Mouse (Mus musculus): ENCODE results near the gene Elk3. TPM values are rescaled to one million over a fixed set of nuclear protein-coding genes. Genes with fewer than 3 reads are reported as not detected.
A peak's percentile ranks its signal among the peaks of the same experiment; 100 is the strongest.

Elk3 gene
- polyA plus RNA-seq, 1 experiment from 2014 or later = 51.7 TPM

DNA sequence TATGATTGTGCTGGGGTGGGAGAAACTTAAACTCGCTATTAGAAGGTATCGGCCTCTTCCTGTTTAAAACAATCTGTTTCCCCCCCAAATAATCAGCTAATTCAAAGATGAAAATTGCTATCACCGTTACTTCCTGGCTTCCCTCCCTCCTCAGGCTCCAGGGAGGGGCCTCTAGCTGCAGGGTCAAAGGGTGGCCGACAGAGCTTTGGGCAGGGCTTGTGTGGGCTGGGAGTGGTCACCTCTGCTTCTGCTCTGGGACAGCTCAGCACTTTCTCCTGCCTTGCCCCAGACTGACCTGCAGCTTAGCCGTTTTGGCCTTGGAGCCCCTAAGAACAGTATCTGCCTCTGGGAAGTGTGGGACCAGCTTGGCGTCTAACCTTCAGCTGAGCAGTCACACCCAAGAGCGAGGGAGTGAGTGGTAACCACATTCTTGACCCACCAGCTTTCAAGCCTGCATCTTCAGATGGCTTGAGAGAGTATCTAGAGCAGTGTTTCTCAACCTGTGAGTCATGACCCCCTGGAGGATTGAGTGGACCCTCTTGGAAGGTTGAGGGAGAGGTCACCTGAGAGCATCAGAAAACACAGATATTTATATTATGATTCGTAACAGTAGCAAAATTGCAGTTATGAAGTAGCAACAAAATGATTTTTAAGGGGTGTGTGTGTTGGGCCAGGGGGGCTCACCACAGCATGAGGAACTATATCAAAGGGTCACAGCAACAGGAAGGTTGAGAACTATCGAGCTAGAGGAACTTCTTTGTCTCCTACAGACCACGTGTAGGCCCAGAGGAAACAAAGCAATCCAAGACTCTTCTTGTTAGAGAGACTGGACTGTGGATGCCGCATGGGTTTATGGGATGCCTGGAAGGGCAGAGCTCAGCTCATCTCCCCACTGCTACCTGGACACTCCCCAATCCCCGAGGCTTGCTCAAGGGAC, 15.1 kb upstream of the Elk3 start:
- no peaks in the 10 kb centered on the region for H3K9me3 ChIP-seq (ENCODE audit: control insufficient read depth, low read length)
- WGBS = 67% methylated on average over 12 of the region's 12 CpGs
- H3K4me2 ChIP-seq (ENCODE audit: low read depth, severe bottlenecking) = no peak overlapping the region
- H3K4me1 ChIP-seq (ENCODE audit: control insufficient read depth, insufficient read depth, low read length) = peaks cover 8% of the 10 kb centered on the region
- no peaks in the 10 kb centered on the region for H3K36me3 ChIP-seq (ENCODE audit: control insufficient read depth, insufficient read depth, low read length)
- H3K27me3 ChIP-seq (ENCODE audit: control insufficient read depth, insufficient read depth, low read length) = no peaks in the 10 kb centered on the region
- no peak overlapping the region for H3K4me3 ChIP-seq (ENCODE audit: low read depth, low read length)
- DNase-seq (ENCODE audit: low spot score) (no peak), ATAC-seq (ENCODE audit: insufficient number of reproducible peaks, low FRiP score, low TSS enrichment, low read depth) (no peak)
- H3K27ac ChIP-seq (replicated peaks; ENCODE audit: low read depth, low read length) = no peak overlapping the region
- H3K9ac ChIP-seq (ENCODE audit: low read length) = no peak overlapping the region

GRCm38 (mm10) chr10:93325369-93325768, 14.4 kb upstream of the Elk3 start:
- ATAC-seq (ENCODE audit: insufficient number of reproducible peaks, low FRiP score, low TSS enrichment, low read depth) = no peak
- no peak overlapping the region for H3K9ac ChIP-seq (ENCODE audit: low read length)
- H3K4me2 ChIP-seq (ENCODE audit: low read depth, severe bottlenecking) = no peak overlapping the region
- H3K36me3 ChIP-seq (ENCODE audit: control insufficient read depth, insufficient read depth, low read length) = no peaks in the 10 kb centered on the region
- peaks cover 8% of the 10 kb centered on the region for H3K4me1 ChIP-seq (ENCODE audit: control insufficient read depth, insufficient read depth, low read length)
- no peak overlapping the region for H3K4me3 ChIP-seq (ENCODE audit: low read depth, low read length)
- 71% methylated on average over 3 of the region's 3 CpGs for WGBS
- H3K9me3 ChIP-seq (ENCODE audit: control insufficient read depth, low read length) = no peaks in the 10 kb centered on the region
- no peaks in the 10 kb centered on the region for H3K27me3 ChIP-seq (ENCODE audit: control insufficient read depth, insufficient read depth, low read length)
- H3K27ac ChIP-seq (replicated peaks; ENCODE audit: low read depth, low read length) = no peak overlapping the region
- no peak for DNase-seq (ENCODE audit: low spot score)

DNA sequence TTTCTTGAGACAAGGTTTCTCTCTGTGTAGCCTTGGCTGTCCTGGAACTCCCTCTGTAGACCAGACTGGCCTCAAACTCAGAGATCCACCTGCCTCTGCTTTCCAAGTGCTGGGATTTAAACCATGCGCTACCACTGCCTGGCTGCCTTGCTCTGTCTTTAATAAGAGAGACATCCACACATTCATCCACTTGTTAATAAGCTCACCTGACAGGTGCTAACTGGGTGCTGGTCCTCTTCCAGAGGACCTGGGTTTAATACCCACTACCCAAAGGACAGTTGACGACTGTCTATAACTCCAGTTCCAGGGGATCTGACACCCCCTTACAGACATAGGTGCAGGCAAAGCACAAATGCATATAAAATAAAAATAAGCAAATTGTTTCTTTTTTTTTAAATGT, 13.5 kb upstream of the Elk3 start:
- no peak overlapping the region for H3K9ac ChIP-seq (ENCODE audit: low read length)
- no peak for DNase-seq (ENCODE audit: low spot score)
- H3K36me3 ChIP-seq (ENCODE audit: control insufficient read depth, insufficient read depth, low read length) = no peaks in the 10 kb centered on the region
- ATAC-seq (ENCODE audit: insufficient number of reproducible peaks, low FRiP score, low TSS enrichment, low read depth) = no peak
- H3K4me2 ChIP-seq (ENCODE audit: low read depth, severe bottlenecking) = no peak overlapping the region
- H3K4me3 ChIP-seq (ENCODE audit: low read depth, low read length) = no peak overlapping the region
- no peaks in the 10 kb centered on the region for H3K9me3 ChIP-seq (ENCODE audit: control insufficient read depth, low read length)
- WGBS = 89% methylated on average over 2 of the region's 2 CpGs
- peaks cover 8% of the 10 kb centered on the region for H3K4me1 ChIP-seq (ENCODE audit: control insufficient read depth, insufficient read depth, low read length)
- no peak overlapping the region for H3K27ac ChIP-seq (replicated peaks; ENCODE audit: low read depth, low read length)
- no peaks in the 10 kb centered on the region for H3K27me3 ChIP-seq (ENCODE audit: control insufficient read depth, insufficient read depth, low read length)

DNA sequence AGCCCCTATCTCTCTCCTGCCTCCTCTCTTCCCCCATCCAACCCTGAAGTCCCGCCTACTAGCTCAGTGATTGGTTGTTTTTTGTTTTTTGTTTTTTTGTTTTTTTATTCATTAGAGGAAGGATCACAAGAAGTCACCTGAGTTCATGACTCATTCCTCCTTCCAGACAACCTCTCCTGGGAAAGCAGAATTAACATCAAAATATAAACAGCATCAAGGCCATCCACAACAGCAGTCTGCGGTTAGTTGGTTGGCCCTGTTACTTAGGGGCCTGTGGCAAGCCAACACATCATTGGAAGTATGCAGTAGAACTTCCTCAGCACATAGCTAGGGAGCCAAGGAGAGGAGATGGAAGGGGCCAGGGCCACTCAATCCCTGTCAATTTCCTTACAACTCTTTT, 12.7 kb upstream of the Elk3 start:
- WGBS = 95% methylated on average over 2 of the region's 2 CpGs

GRCm38 (mm10) chr10:93321763-93322162, 10.8 kb upstream of the Elk3 start:
- ATAC-seq (ENCODE audit: insufficient number of reproducible peaks, low FRiP score, low TSS enrichment, low read depth) = no peak

More for the DNA sequence above, 12.7 kb upstream of the Elk3 start:
- no peak for ATAC-seq (ENCODE audit: insufficient number of reproducible peaks, low FRiP score, low TSS enrichment, low read depth)
- Histone ChIP-seq H3K4me2 (ENCODE audit: low read depth, severe bottlenecking) (no peak overlapping the region), H3K27ac (replicated peaks; ENCODE audit: low read depth, low read length) (no peak overlapping the region), H3K9me3 (ENCODE audit: control insufficient read depth, low read length) (no peaks in the 10 kb centered on the region), H3K4me3 (ENCODE audit: low read depth, low read length) (no peak overlapping the region), H3K27me3 (ENCODE audit: control insufficient read depth, insufficient read depth, low read length) (no peaks in the 10 kb centered on the region), H3K36me3 (ENCODE audit: control insufficient read depth, insufficient read depth, low read length) (no peaks in the 10 kb centered on the region), H3K9ac (ENCODE audit: low read length) (no peak overlapping the region), H3K4me1 (ENCODE audit: control insufficient read depth, insufficient read depth, low read length) (peaks cover 8% of the 10 kb centered on the region)
- no peak for DNase-seq (ENCODE audit: low spot score)

GRCm38 (mm10) chr10:93320148-93320547, 9.2 kb upstream of the Elk3 start:
- peaks cover 5% of the 10 kb centered on the region for H3K4me1 ChIP-seq (ENCODE audit: control insufficient read depth, insufficient read depth, low read length)
- no peak for ATAC-seq (ENCODE audit: insufficient number of reproducible peaks, low FRiP score, low TSS enrichment, low read depth)
- no peak for DNase-seq (ENCODE audit: low spot score)
- 76% methylated on average over 4 of the region's 4 CpGs for WGBS
- H3K9ac ChIP-seq (ENCODE audit: low read length) = no peak overlapping the region
- no peaks in the 10 kb centered on the region for H3K27me3 ChIP-seq (ENCODE audit: control insufficient read depth, insufficient read depth, low read length)
- no peaks in the 10 kb centered on the region for H3K36me3 ChIP-seq (ENCODE audit: control insufficient read depth, insufficient read depth, low read length)
- no peak overlapping the region for H3K4me2 ChIP-seq (ENCODE audit: low read depth, severe bottlenecking)
- H3K9me3 ChIP-seq (ENCODE audit: control insufficient read depth, low read length) = no peaks in the 10 kb centered on the region
- H3K4me3 ChIP-seq (ENCODE audit: low read depth, low read length) = no peak overlapping the region
- no peak overlapping the region for H3K27ac ChIP-seq (replicated peaks; ENCODE audit: low read depth, low read length)

More at GRCm38 (mm10) chr10:93321763-93322162, 10.8 kb upstream of the Elk3 start:
- Histone ChIP-seq H3K4me3 (ENCODE audit: low read depth, low read length) (no peak overlapping the region), H3K9ac (ENCODE audit: low read length) (no peak overlapping the region), H3K4me1 (ENCODE audit: control insufficient read depth, insufficient read depth, low read length) (peaks cover 13% of the 10 kb centered on the region), H3K27ac (replicated peaks; ENCODE audit: low read depth, low read length) (no peak overlapping the region), H3K36me3 (ENCODE audit: control insufficient read depth, insufficient read depth, low read length) (no peaks in the 10 kb centered on the region), H3K9me3 (ENCODE audit: control insufficient read depth, low read length) (no peaks in the 10 kb centered on the region), H3K27me3 (ENCODE audit: control insufficient read depth, insufficient read depth, low read length) (no peaks in the 10 kb centered on the region), H3K4me2 (ENCODE audit: low read depth, severe bottlenecking) (no peak overlapping the region)
- no peak for DNase-seq (ENCODE audit: low spot score)

DNA sequence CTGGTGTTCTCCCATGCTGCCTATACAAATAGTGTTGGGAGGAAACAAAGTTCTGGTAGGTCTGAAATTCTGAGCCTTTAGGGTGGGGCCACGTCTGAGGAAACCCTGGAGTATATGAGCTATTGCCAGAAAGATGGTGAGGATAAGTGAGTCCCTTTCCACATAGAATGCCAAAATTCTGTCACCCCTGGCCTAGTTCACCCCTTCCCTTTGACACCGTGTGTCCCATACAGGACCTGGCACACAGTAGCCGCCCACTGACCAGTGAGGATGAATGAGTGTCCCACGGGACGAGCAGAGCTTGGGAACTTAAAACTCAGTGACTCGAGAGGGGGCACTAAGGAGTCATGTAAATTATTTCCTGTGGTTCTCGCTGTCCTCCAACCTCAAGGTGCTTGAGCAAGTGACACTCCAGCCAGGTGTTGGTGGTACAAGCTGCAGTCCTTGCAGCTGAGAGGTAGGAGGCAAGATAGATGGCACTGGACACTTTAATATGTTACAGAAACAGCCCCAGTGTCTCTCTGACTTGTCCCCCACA, 8.7 kb upstream of the Elk3 start:
- Histone ChIP-seq H3K4me3 (ENCODE audit: low read depth, low read length) (no peak overlapping the region), H3K4me2 (ENCODE audit: low read depth, severe bottlenecking) (no peak overlapping the region), H3K4me1 (ENCODE audit: control insufficient read depth, insufficient read depth, low read length) (peaks cover 5% of the 10 kb centered on the region), H3K36me3 (ENCODE audit: control insufficient read depth, insufficient read depth, low read length) (no peaks in the 10 kb centered on the region), H3K9ac (ENCODE audit: low read length) (no peak overlapping the region), H3K9me3 (ENCODE audit: control insufficient read depth, low read length) (no peaks in the 10 kb centered on the region), H3K27ac (replicated peaks; ENCODE audit: low read depth, low read length) (no peak overlapping the region), H3K27me3 (ENCODE audit: control insufficient read depth, insufficient read depth, low read length) (no peaks in the 10 kb centered on the region)
- DNase-seq (ENCODE audit: low spot score) (no peak), ATAC-seq (ENCODE audit: insufficient number of reproducible peaks, low FRiP score, low TSS enrichment, low read depth) (no peak)
- 78% methylated on average over 7 of the region's 7 CpGs for WGBS

DNA sequence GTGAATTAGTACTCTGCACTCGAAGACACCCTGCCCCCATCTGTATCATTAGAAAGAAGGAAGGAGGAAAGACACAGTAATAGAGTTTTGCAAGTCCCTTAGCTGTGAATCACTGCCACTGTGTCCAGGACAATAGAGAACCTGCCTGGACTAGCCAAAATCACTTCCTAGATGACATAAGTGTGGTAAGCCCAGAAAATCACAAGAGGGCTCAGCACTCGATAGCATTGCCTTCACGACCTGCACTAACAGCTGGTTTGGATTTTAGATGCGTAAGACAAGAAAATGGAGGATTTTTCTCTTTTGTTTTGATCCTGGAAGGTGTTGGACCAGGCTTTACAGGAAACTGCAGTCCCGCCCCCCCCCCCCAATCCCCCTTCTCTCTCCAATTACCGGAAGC, 6.0 kb upstream of the Elk3 start:
- Histone ChIP-seq H3K4me1 (ENCODE audit: control insufficient read depth, insufficient read depth, low read length) (peaks cover 8% of the 10 kb centered on the region), H3K27ac (replicated peaks; ENCODE audit: low read depth, low read length) (0 out of 2 replicates have a peak overlapping the region, but pooled peaks have one; percentile 63), H3K9ac (ENCODE audit: low read length) (no peak overlapping the region), H3K4me2 (ENCODE audit: low read depth, severe bottlenecking) (peak overlapping the region; percentile 10; the same call in 1 of the 2 replicates), H3K36me3 (ENCODE audit: control insufficient read depth, insufficient read depth, low read length) (no peaks in the 10 kb centered on the region), H3K27me3 (ENCODE audit: control insufficient read depth, insufficient read depth, low read length) (no peaks in the 10 kb centered on the region), H3K4me3 (ENCODE audit: low read depth, low read length) (no peak overlapping the region), H3K9me3 (ENCODE audit: control insufficient read depth, low read length) (no peaks in the 10 kb centered on the region)
- ATAC-seq (ENCODE audit: insufficient number of reproducible peaks, low FRiP score, low TSS enrichment, low read depth) (no peak), DNase-seq (ENCODE audit: low spot score) (no peak)
- WGBS = 22% methylated on average over 6 of the region's 6 CpGs

All from limb, embryonic 11.5 days (tissue).